Mouse (Mus musculus) bone marrow, adult 2 months (tissue): Measurements from ENCODE around the gene Ephb2.

ENCODE experiments used
- CTCF ChIP-seq: fragments of 200-500 bp; IDR thresholded peaks from 2 replicates; pipeline ENCODE4 v1.5.1; 2011; ENCODE audit warnings: low read length, control low read depth; ENCODE audit not compliant: control insufficient read depth, insufficient read depth
- POLR2A ChIP-seq: fragments of 200-500 bp; IDR thresholded peaks from 2 replicates; pipeline ENCODE4 v1.6.1; 2011; ENCODE audit warnings: low read depth, mild to moderate bottlenecking, control low read depth, low read length, borderline replicate concordance; ENCODE audit not compliant: control insufficient read depth

GRCm38 (mm10) chr4:136750578-136751338 is 85.0 kb downstream of the Ephb2 start:
- TF ChIP-seq CTCF: no peak
- no peak for TF ChIP-seq POLR2A
